Mouse (Mus musculus) embryonic facial prominence, embryonic 11.5 days (tissue): ENCODE measurements around the gene Calhm3. TPM values are rescaled to one million over a fixed set of nuclear protein-coding genes. Genes with fewer than 3 reads are reported as not detected.

ENCODE experiments used
- ATAC-seq: fragments of 200-750 bp; cut with Nextera tagmentation; replicated peaks from 2 replicates; pipeline ENCODE4 v1.8.0; 2017; ENCODE audit warnings: low read depth; ENCODE audit not compliant: insufficient number of reproducible peaks, low FRiP score, low TSS enrichment
- DNase-seq: peaks from one replicate; pipeline ENCODE4 v3.0.0-alpha.2; 2015; ENCODE audit warnings: low spot score
- H3K27ac ChIP-seq: fragments of 300-500 bp; sonication (generic); replicated peaks from 2 replicates; pipeline ENCODE4 v1.5.1; 2014; ENCODE audit warnings: mild to moderate bottlenecking, low read depth, low read length, control low read depth
- H3K27me3 ChIP-seq: fragments of 300-500 bp; sonication (generic); 2 replicates; pipeline ENCODE4 v1.6.1; 2014; ENCODE audit warnings: mild to moderate bottlenecking, low read length, moderate library complexity, mixed read lengths; ENCODE audit not compliant: control insufficient read depth, insufficient read depth
- H3K36me3 ChIP-seq: fragments of 300-500 bp; sonication (generic); replicated peaks from 2 replicates; pipeline ENCODE4 v1.6.1; 2014; ENCODE audit warnings: low read depth, mild to moderate bottlenecking, low read length, moderate library complexity, mixed read lengths; ENCODE audit not compliant: control insufficient read depth, insufficient read depth
- H3K4me1 ChIP-seq: fragments of 300-500 bp; sonication (generic); 2 replicates; pipeline ENCODE4 v1.6.1; 2014; ENCODE audit warnings: low read length, mixed read lengths; ENCODE audit not compliant: control insufficient read depth, insufficient read depth
- H3K4me2 ChIP-seq: fragments of 300-500 bp; sonication (generic); 2 replicates; pipeline ENCODE4 v1.6.1; 2014; ENCODE audit warnings: low read depth, mild to moderate bottlenecking, control low read depth, low read length, moderate library complexity
- H3K4me3 ChIP-seq: fragments of 300-500 bp; sonication (generic); 2 replicates; pipeline ENCODE4 v1.5.1; 2014; ENCODE audit warnings: low read depth, low read length, control low read depth
- H3K9ac ChIP-seq: fragments of 300-500 bp; sonication (generic); replicated peaks from 2 replicates; pipeline ENCODE4 v1.6.1; 2014; ENCODE audit warnings: mild to moderate bottlenecking, control low read depth, low read length
- H3K9me3 ChIP-seq: fragments of 300-500 bp; sonication (generic); replicated peaks from 2 replicates; pipeline ENCODE4 v1.6.1; 2016; ENCODE audit warnings: mild to moderate bottlenecking, low read length, inconsistent platforms, mixed read lengths; ENCODE audit not compliant: control insufficient read depth
- WGBS: fragments of 180-500 bp; shearing (Covaris S2); extraction: QIAGEN DNeasy Blood & Tissue Kit; methylation state at CpG from one replicate; pipeline ENCODE4 v1.1.7; 2014; 5-methylcytosine and 5-hydroxymethylcytosine counted together
- polyA plus RNA-seq: library from polyadenylated mRNA; unstranded; fragments of >200 nt; fragmentation: Nextera tagmentation; extraction: Ambion mirVana; gene quantifications from 2 replicates; pipeline ENCODE4 v1.2.1, GENCODE M21; 2014

Calhm3 gene
- polyA plus RNA-seq, result not detected in 2 replicates

GRCm38 (mm10) chr19:47157664-47158063, at the start of gene Calhm3:
Gene Calhm3, minus strand, starts transcription at chr19:47157764.
- Histone ChIP-seq H3K27ac (no peak within 1 kb of the TSS), H3K27me3 (no peaks in the 10 kb centered on the region), H3K9me3 (no peaks in the 10 kb centered on the region), H3K4me1 (no peaks in the 10 kb centered on the region), H3K9ac (no peak within 1 kb of the TSS), H3K4me3 (no peak within 1 kb of the TSS), H3K4me2 (no peak within 1 kb of the TSS), H3K36me3 (no peaks in the 10 kb centered on the region)
- WGBS, result 79% methylated on average over 11 of the region's 11 CpGs
- DNase-seq, result no peak
- no peak for ATAC-seq

DNA sequence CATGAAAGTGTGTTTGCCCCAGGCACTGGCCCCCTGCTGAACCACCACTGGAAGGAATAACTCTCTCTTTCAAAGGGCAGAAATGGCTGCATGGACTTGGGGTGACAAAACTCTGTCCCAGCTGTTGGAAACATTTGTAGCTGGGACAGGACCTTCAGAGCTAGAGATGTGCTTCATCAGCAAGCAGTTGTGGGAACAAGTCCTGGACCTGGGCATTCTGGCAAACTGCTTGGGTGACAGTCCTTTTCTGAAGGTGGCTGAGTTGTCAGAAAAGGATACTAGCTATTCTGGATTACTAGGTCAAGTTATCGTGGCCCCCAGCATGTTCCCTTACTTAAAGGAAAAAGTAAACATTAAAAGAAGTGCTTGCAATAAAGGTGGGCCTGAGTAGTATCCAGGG, 48.6 kb upstream of the Calhm3 start:
- Histone ChIP-seq H3K4me3 (no peak overlapping the region), H3K27me3 (no peaks in the 10 kb centered on the region), H3K27ac (no peak overlapping the region), H3K36me3 (no peaks in the 10 kb centered on the region), H3K4me1 (peaks cover 4% of the 10 kb centered on the region), H3K4me2 (no peak overlapping the region), H3K9ac (no peak overlapping the region), H3K9me3 (no peaks in the 10 kb centered on the region)
- 91% methylated on average over 1 of the region's 1 CpGs for WGBS
- DNase-seq, result no peak
- ATAC-seq, result no peak

DNA sequence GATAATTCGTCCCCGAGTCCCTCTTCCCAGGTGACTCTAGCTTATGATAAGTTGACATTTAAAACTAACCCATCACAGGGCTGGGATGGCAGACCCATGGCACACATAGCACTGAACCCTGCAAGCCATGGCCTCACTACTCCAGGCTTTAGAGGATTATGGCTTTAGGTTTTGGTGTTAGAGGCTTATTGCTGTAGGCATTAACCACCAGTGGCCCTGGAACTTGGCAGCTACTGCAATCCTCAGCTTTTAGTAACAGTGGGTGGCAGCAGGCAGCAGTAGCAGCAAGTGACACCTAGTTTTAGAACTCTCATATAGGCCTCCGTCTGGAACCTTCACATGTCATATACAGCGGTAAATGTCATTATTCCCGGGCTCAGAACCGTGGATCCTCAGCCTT, 47.1 kb upstream of the Calhm3 start:
- Histone ChIP-seq H3K4me3 (no peak overlapping the region), H3K4me2 (no peak overlapping the region), H3K9ac (no peak overlapping the region), H3K4me1 (peaks cover 4% of the 10 kb centered on the region), H3K36me3 (no peaks in the 10 kb centered on the region), H3K27me3 (no peaks in the 10 kb centered on the region), H3K27ac (no peak overlapping the region), H3K9me3 (no peaks in the 10 kb centered on the region)
- 86% methylated on average over 6 of the region's 6 CpGs for WGBS
- no peak for DNase-seq
- ATAC-seq, result no peak

DNA sequence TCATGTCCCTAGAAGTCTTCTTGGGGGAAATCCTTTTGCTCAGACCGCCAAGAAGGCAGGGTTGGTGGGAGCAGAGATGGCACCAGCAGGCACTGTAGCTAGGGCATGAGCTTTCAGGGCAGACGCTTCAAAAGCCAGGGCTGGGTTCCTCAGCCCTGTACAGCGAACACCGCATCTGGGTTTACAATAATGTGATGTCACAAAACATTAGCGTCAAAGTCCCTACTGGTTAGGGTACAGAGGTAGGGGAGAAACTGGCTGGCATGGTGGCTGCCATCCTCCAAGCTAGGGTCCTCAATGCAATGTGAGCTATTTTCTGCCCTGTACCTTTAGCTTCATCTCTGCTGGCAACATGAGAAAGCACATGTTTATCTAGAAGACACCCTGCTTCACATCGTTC, 45.5 kb upstream of the Calhm3 start:
- no peaks in the 10 kb centered on the region for H3K9me3 ChIP-seq
- H3K4me3 ChIP-seq, result no peak overlapping the region
- no peak overlapping the region for H3K4me2 ChIP-seq
- H3K27me3 ChIP-seq, result no peaks in the 10 kb centered on the region
- 86% methylated on average over 6 of the region's 6 CpGs for WGBS
- no peak overlapping the region for H3K9ac ChIP-seq
- DNase-seq, result no peak
- peaks cover 4% of the 10 kb centered on the region for H3K4me1 ChIP-seq
- no peaks in the 10 kb centered on the region for H3K36me3 ChIP-seq
- no peak for ATAC-seq
- no peak overlapping the region for H3K27ac ChIP-seq

DNA sequence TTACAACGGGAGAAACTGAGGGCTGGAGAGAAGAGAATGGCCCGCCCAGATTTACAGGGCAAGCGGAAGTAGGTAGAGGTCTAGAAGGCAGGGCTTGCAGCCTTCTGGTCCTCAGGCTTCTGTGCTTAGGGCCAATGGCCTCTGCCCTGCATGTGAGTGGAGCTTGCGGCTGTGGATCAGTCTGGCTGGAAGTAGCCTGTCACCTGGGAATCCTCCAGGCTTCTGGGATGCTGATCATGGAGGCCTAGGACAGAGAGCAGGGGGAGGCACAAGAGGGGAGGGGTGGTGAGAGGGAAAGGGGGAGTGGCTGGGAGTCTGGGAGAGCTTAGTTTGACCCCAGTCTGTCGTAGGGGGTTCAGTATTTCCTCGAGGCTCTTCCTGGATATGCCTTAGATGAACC, 44.9 kb upstream of the Calhm3 start:
- ATAC-seq, result no peak

GRCm38 (mm10) chr19:47201972-47202371, 44.4 kb upstream of the Calhm3 start:
- no peak; the same call in 1 of the 2 replicates for ATAC-seq
- H3K4me2 ChIP-seq, result no peak overlapping the region
- H3K27ac ChIP-seq, result no peak overlapping the region; the same call in 1 of the 2 replicates
- H3K27me3 ChIP-seq, result no peaks in the 10 kb centered on the region
- no peaks in the 10 kb centered on the region for H3K36me3 ChIP-seq
- no peaks in the 10 kb centered on the region for H3K9me3 ChIP-seq
- H3K9ac ChIP-seq, result no peak overlapping the region
- no peak overlapping the region for H3K4me3 ChIP-seq
- peak; percentile 55 for DNase-seq
- peaks cover 4% of the 10 kb centered on the region for H3K4me1 ChIP-seq
- 45% methylated on average over 12 of the region's 12 CpGs for WGBS

More for the DNA sequence above, 44.9 kb upstream of the Calhm3 start:
- Histone ChIP-seq H3K4me3 (no peak overlapping the region), H3K9ac (no peak overlapping the region), H3K36me3 (no peaks in the 10 kb centered on the region), H3K4me1 (peaks cover 4% of the 10 kb centered on the region), H3K9me3 (no peaks in the 10 kb centered on the region), H3K4me2 (no peak overlapping the region), H3K27me3 (no peaks in the 10 kb centered on the region), H3K27ac (no peak overlapping the region)
- 53% methylated on average over 6 of the region's 6 CpGs for WGBS
- DNase-seq, result no peak

DNA sequence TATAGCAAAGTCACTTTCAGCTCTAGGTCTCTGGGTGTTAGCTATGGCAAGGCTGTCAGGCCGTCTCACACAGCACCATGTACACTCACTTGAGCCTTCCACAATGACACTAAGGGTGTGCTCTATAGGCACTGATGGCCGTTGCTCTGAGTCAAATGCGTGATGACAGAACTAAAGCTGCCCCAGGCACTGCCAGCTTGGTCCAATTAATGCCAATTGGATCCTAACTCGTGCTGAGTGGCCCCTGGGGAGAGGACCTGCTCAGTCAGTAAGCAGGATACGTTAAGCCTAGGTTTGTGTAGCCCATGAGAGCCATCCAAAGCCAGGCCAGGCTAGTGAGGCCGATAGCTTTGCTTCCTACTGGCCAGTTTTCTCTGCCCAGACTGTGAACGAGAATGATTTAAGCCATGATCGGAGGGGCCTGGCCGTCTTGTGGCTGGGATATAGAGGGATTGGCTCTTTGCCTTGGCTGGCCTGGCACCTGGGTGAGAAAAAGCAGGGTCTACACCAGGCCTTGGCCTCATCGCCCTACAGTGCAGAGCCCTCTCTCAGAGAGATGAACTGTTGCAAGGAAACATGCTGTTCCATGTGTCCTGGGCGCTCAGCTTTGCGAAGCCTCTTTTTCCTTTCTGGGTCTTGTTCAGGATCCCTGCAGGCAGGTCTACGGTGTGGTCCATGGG, 41.2 kb upstream of the Calhm3 start:
- ATAC-seq, result no peak
- Histone ChIP-seq H3K27ac (no peak overlapping the region), H3K4me1 (peaks cover 4% of the 10 kb centered on the region), H3K9ac (no peak overlapping the region), H3K9me3 (no peaks in the 10 kb centered on the region), H3K4me2 (no peak overlapping the region), H3K36me3 (no peaks in the 10 kb centered on the region), H3K4me3 (no peak overlapping the region), H3K27me3 (no peaks in the 10 kb centered on the region)
- WGBS, result 69% methylated on average over 13 of the region's 13 CpGs
- no peak for DNase-seq

DNA sequence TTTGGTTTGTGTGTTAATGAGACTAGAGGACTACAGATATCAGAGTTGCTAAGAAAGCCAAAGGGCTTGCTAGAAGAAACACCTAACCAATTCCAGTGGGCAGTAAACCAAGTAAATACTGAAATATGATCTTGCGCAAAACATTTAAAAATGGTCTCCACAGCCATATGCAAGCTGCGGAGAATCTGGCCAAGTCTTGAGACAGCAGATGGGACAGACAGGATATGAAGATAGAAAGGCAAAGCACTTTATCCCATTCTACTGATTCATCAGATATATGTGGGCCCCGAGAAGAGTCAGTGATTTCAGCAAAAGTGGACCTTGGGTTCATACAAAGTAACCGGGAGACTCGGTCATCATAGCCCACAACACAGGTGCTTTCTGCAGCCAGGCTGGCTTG, 34.6 kb upstream of the Calhm3 start:
- H3K4me1 ChIP-seq, result no peaks in the 10 kb centered on the region
- H3K4me3 ChIP-seq, result no peak overlapping the region
- H3K27ac ChIP-seq, result no peak overlapping the region
- no peaks in the 10 kb centered on the region for H3K27me3 ChIP-seq
- H3K4me2 ChIP-seq, result no peak overlapping the region
- H3K9ac ChIP-seq, result no peak overlapping the region
- no peaks in the 10 kb centered on the region for H3K36me3 ChIP-seq
- 94% methylated on average over 5 of the region's 5 CpGs for whole genome bisulfite sequencing
- no peak for ATAC-seq
- no peak for DNase-seq
- no peaks in the 10 kb centered on the region for H3K9me3 ChIP-seq
